Mouse (Mus musculus) right cerebral cortex, adult 2 months (tissue): Measurements from ENCODE around the gene Cxadr.
A peak's percentile ranks its signal among the peaks of the same experiment; 100 is the strongest.
"Not testable (repeated sequence)": the region's sequence is repeated elsewhere in the genome, so short reads cannot be mapped to it uniquely, and the experiment has no call there.

Source experiments
- DNase-seq, 2 experiments: peaks; one replicate each; pipeline ENCODE4 v3.0.0; 2021 to 2022; ENCODE audit warnings: low spot score in 2 of 2

The Cxadr gene

DNA sequence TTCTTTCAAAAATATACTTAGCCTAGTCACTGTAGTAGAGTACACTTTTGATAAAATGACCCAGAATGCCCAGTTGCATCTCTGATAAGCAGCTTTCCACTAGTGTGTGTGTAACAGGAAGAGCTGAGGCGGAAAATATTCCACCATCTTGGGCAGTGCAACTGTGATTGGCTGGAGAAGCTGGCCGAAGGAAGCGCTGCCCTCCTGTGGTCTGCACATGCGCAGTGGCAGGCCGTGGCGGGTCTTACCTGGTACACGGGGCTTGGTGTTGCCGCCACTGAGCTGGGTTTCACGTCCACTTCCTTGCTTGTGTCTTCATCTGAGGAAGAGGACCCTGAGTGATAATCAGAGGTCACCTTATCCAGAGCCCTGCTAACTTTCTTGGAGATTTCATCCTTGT, 63.3 kb downstream of the Cxadr start:
- not testable (repeated sequence) for DNase-seq

DNA sequence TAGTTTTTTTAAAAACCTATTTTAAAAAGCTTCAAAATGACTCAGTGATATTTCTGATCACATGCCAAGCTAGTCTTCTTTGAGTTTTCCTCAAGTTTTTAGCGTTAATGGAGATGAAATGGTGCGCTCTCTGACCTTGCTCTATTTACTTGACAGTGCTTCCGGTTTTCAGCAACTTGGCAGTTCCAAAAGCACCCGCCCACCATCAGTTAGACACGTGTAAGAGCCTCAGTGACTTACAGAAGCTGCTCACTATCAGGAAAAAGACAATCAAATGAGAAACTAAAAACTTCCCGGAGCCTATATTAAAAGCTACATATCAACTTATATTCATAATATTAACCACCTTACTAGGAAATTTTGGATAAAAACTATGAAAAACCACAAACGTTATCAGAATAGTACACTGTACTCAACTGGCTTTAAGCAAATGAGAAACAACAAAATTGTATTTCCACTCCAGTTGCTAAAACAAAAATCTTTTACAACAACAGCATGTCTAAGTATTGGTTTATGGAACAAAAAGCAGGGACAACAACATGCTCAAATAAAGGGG, 70.3 kb downstream of the Cxadr start:
- no peak for DNase-seq

DNA sequence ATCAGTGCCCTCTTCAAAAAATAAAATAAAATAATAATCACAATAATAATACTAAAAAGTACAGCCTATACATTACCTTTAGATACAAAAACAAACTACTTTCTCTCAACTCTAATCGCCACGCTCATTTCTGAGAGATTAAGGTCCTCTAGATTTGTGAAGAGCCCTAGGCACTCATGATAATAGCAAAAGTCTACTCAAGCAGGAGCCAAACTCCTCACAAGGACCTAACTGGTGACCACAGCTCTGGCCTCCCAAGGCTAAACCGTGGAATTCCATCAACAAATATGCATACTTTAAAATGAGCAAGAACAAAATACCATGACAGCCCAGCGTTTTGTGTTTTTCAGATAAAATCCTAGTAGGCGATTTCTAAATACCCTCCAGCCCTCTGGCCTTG, 71.5 kb downstream of the Cxadr start:
- DNase-seq = no peak

DNA sequence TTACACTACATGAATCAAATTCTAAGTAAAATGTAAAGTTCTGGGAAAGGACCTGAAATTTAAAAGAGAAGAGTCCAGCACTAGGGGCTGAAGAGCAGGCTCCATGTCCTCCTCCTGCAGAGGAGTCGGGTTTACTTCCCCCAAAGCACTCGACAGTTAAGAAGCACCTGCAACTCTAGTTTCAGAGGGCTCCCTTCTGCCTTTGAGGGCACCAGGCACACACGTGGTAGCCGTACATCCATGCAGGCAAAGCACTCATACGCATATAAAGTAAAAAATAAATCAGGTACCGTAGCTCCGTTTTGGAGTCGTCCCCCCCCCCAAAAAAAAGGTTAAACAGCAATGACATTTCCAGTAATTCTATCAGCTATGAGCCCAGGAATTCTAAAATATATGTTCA, 72.5 kb downstream of the Cxadr start:
- DNase-seq = no peak

DNA sequence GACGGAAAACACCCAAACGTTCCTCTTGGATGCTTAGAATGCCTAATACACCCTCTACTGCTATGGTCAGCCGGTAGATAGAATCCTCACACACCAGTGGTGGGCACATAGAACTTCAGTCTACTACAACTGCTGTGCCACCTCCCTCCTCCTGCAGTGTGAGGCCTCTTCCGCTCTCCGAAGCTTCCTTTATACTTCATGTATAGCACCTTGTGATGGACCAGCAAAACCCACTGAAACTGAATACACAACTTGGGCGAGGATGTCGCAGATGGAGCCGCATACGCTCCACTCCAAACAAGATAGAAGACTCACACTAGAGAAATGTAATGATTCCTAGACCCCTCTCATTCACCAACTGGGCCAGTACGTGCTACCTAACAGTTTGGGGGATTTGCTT, 73.9 kb downstream of the Cxadr start:
- peak in 1 of 2 experiments; percentile 25 for DNase-seq

DNA sequence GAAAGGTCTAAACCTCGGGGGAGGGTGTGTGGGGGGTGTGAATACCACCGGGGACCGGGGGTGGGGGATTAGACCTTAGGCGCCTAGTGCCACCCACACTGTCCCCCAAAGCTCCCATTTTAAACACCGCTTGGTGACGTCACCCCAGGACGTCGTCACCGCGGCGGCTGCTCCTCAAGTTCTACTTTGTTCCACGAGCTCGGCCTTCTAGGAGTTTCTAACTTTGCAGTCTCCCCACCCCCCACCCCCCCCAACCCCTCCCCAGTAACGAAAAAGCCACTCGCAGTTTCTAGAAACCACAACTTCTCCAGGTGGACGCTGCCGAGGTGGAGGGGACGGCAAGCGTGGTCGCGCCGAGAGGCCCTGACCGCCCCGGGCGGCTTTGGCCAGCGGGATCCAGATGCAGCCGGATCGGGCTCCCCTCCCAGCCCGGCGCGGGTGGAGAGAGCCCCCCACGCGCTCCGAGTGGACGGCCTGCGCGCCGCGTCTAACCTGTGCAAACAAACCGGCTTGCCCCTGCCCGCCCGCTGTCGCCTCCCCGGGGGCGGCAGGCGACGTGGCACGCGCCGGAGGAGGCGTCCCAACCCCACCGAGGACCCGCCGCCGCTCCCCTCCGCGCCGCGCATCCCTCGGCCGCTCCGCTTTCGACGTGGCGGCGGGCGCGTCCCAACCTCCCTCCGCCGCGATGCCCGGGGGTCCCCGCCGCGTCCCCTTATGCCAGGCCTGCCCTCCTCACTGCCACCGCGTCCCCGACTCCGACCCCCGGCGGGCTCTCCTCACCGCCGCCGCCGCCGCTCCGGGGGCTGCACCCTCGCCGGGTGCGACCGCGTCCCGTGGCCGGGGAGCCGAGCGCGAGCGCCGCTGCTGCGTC, 74.8 kb downstream of the Cxadr start:
- DNase-seq = peak; percentile 35 to 41

DNA sequence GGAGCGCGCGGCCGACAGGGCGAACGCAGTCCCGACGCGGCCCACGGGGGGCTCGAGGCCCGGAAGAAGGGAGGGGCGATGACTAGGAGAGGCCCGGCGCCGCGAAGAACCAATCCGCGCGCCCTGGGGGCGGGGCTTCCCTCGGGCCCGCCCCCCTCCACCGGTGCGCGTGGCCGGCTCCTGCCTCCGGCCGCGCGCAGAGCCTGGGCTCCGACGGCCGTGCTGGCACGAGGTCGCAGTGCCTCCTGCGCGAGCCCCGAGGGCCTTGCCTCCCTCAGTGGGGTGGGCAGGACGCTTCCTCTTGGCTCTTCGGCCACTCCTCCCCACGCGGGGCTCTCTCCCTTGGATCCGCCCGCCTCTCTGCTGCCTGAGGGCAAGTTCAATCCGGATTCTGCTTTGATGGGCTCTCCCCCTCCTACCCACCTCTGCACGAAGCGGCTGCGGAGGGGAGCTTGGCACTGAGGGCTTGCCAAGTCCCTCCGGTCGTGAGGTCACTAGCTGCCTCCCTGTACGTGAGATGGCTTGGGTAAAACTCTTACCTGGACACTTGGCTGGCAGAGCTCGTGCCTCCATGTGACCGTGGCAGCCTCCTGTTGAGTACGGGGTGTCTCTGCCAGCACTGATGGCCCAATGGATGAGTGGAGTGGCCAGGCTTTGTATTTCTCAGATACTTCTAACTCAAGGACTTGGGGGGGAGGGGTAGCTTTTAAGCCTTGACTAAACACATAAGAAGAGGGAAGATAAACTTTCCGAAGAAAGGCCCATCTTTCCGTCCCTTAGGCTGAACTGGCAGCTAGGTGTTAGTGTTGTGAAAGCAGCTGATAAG, 75.7 kb downstream of the Cxadr start, which contains the start of gene Btg3:
Btg3 (minus strand) TSS at position 448 of the 826 bp plus-strand sequence.
- DNase-seq = peak; percentile 61 to 72

DNA sequence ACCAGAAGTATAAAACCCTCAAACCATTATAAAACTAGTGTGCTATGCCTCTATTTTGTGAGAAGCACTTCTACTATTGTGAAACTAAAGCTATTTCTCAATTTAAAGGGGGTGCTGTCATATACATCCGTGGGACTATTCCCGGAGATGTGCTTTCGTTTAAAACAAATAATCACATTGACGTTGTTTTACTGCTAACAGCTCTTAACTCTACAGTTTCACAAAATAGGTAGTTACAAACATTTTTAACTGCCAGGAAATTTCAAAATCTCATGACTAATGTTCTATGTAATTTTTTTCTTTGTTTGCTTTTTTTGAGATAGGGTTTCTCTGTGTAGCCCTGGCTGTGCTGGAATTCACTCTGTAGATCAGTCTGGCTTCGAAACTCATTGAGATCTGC, 77.2 kb downstream of the Cxadr start:
- no peak for DNase-seq

DNA sequence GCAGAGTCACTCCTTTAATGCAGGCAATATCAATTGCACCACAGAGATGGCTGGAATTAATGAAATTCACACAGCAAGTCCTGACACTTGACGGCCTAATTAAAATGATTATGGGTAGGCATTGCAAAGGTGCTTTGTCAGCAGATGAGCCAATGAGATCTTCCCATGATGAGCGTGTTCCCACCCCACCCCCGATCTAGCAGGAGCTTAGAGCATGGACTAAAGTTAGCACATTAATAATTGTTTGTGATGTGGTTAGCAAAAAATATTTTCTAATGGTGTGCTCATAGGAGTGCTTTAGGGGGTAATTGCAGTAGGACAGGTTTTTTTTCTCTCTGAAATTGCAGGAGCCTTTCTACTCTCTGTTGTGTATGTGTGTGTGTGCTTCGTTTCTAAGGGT, 87.8 kb downstream of the Cxadr start:
- no peak for DNase-seq

DNA sequence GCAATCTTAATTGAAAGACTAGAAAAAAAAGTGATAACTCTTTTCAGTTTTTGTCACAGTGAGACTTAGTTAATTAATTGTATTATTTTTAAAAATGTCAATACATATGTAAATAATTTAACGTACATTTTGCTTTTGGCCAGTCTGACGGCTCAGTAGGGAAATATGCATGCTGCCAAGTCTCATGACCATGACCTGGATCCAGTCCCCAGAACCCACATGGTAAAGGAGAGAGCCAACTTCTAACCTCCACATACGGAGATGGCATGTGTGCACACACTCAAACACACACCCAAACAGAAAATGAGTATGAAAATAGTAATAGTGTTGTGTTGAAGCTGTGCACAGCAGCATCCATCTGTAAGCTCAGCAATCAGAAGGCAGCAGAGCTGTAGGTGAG, 88.7 kb downstream of the Cxadr start:
- no peak for DNase-seq

DNA sequence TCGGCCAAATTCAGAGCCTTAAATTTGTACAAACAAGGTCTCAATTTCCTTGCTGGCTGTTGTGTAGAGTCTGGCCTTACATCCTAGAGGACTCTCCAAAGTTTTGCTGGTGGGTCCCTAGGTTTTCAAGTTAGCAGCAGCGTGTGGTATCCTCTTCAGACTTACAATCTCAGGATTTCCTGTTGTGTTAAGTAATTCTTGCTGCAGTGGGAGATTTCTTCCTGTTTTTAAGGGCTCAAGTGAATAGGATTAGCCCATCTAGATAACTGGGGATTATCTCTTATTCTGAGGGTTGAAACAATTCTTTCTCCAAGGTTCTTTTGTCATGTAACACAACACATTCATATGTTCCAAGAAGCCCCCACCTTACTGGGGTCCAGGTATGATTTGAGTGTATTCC, 90.1 kb downstream of the Cxadr start:
- no peak for DNase-seq

DNA sequence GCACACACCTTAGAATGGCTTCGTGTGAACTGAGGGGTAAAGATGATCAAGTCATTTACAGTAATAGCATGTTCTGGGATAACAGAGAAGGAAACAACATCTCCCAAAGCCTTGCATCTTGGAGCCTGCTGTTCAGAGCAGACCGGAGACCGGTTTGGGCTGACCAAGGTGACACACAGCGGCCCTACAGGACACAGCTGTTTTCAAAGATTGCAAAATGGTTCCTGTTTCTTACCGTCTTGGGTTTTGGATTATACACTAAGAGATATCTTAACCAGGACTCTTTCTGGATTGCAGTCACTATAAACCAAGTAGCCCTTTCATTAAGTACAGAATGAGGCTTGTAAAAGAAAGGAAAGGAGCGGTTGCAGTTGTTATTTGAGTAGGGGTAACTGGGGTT, 97.4 kb downstream of the Cxadr start:
- no peak for DNase-seq

DNA sequence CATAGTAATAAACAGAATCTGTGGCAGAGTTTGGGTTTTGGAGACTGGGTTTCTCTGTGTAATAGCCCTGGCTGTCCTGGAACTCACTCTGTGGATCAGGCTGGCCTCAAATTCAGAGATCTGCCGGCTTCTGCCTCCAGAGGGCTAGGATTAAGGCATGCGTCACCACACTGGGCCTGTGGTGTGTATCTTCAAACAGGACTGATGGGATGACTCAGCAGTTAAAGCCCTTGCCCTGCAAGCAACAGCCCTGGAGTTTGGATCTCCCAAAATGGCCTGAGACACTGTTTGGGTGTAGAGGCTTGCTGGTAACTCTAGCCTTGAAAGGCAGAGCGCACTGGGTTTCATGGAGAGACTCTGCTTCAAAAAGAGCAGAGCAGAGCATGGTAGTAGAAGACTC, 98.1 kb downstream of the Cxadr start:
- no peak for DNase-seq

DNA sequence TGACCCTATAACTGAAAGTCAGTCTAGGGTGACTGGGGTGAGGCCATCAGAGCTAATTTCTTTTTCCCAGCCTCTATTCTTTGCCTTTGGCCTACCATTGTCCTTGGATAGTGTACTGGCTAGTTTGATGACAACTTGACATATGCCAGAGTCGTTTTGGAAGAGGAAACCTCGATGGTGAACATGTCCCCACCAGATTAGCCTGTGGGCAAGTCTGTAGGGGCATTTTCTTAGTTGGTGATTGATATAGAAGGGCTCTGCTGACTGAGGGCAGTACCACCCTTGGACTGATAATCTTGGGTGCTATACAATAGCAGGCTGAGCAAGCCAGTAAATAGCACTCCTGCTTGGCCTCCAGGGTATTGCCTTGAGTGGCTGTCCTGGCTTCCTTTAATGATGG, 101.0 kb downstream of the Cxadr start:
- DNase-seq = no peak

DNA sequence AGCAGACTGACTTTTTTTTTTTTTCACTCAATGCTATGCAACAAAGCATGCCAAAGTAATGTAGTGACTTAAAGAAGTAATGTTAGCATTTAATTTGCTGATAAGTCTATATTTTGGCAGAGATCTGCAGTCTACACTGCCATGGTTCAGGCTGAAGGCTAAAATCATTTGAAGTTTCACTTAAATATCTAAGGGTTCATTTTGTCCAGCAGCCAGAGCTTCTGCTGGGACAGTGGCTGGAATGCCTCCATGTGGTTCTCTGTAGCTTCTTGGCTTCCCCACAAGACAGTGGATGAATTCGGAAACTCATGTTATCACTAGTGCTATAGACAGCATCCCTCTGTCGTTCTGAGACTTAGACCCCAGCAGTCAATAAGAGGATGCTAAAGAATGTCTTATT, 105.4 kb downstream of the Cxadr start:
- DNase-seq = no peak

DNA sequence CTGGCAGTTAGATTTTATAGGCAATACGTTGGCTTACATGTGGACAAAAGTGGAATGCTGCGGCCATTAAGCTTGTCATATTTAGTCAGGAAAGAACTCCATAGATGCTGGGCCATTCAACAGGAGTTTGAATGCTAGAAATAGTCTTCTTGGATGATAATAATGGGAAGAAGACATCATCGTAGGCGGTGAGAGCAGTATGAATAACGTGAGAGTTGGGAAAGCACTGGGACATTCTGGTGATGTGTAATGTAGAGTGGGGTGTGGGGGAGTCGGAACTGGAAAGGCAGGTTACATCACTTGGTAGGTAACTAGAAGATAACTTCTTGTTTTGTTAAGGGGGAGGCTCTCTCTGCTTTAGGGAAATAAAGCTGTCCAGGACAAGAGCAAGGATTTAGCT, 106.6 kb downstream of the Cxadr start:
- no peak for DNase-seq
